Mouse (Mus musculus) ES-Bruce4 (cell line): ENCODE measurements around the gene Snd1.

Source experiments
- CTCF ChIP-seq: IDR thresholded peaks from one replicate; pipeline ENCODE4 v1.8.1; 2011; ENCODE audit warnings: low read depth, low read length
- POLR2A ChIP-seq: IDR thresholded peaks from one replicate; pipeline ENCODE4 v1.8.1; 2011; ENCODE audit warnings: low read length; ENCODE audit not compliant: insufficient read depth

DNA sequence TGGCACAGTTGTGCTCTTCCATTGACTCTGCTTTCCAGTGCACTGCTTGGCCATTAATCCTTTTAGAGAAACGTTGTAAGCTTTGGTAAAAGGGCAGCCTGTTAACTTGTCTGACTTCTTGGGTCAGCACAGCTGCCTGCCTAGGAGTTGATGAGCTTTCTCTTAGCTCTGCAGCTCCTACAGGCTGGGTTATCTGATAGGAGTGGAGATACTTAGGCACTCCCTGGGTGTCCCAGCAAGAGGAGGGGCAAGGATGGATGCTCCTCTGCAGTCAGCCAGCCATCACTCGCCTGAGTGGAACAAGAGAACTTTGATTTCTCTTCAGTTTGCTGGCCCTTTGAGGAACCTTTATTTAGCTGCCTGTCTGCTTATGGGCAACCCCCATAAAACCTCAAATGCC lies 235.1 kb downstream of the Snd1 start:
- TF ChIP-seq CTCF, result no peak
- TF ChIP-seq POLR2A, result no peak
